Mouse (Mus musculus) CD4-positive, CD25-positive, alpha-beta regulatory T cell (primary cell): Measurements from ENCODE around the gene Polr3f. TPM values are rescaled to one million over a fixed set of nuclear protein-coding genes. Genes with fewer than 3 reads are reported as not detected.

Source experiments
- polyA plus RNA-seq: library from polyadenylated mRNA; unstranded; fragments of 100-300 nt; shearing (Covaris generic); gene quantifications from one replicate; pipeline ENCODE4 v1.2.1, GENCODE M21; 2017

Gene Polr3f
- polyA plus RNA-seq, result 29.0 TPM

GRCm38 (mm10) chr2:144526981-144527820 is at the start of gene Polr3f, which contains the start of gene Dzank1:
Gene Polr3f (plus strand): TSS chr2:144527718.
Gene Dzank1 (minus strand): TSS chr2:144527414.

DNA sequence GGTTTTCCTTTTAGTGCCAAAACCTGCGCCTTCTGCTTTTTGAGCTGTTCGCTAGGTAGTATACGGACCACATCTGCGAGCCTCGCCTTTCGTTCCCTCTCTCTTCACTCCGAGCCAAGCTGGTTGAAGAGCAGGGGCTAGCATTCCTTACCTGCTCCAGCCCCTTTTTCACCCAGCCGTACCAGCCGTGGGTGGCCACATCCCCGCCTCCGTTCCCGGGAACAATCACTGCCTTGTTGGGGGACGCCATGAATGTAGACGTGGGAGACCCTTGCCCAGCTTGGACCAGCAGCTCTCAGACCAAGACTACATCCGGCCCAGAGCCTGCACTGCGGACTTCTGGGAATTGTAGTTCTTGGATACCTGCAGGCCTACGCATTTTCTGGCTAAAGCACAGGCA is 23.0 kb downstream of the Polr3f start, which contains the start of gene Rbbp9:
Rbbp9 (minus strand) TSS at position 341 of the 400 bp plus-strand sequence.

DNA sequence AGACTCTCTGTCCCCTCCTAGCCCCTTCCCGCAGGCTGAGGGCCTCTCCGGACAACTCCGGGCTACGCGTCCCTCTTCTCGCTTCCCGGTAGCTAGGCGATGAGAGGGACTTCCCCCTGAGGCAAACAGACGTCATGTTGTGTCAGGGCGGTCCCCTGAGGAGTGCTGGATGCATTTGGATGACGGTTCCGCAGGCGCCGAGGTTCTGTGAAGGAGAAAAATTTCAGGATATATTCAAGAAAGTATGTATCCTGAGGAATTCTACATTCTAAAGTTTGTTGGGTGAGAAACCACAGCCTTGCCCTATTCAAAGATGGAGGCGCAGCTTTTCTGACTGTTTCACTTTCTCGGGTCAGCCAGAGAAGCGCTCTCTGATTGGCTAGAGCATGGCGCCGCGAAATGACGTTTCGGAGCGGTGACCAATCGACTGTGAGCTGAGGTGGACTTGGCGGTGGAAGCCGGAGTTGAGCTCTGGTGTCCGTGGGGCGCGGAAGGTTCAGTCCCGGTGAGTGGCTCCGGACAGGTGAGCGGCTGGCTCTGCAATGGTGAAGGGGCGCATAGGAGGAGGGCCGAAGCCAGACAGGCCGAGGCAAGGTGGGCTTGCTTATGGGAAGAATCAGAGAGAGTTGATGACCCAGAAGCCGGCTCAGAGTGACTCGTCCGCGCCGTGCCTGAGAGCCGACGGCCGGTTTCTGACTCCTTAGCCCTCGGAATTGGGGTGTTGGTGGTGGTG is 28.5 kb downstream of the Polr3f start, which contains the start of gene Sec23b:
Sec23b (plus strand) TSS at position 410 of the 733 bp plus-strand sequence.

Other genes with a start within 250 kb of the Polr3f start
- gene Ovol2, start 195.6 kb upstream of the Polr3f start, polyA plus RNA-seq, result not detected
- gene Kat14, start 158.7 kb upstream of the Polr3f start, polyA plus RNA-seq, result 34.8 TPM
- 2.9 TPM for gene Pet117, start 158.7 kb upstream of the Polr3f start, polyA plus RNA-seq
- gene Dzank1, start 304 bp upstream of the Polr3f start, polyA plus RNA-seq, result 0.31 TPM
- 9.9 TPM for gene Rbbp9, start 23.2 kb downstream of the Polr3f start, polyA plus RNA-seq
- gene Sec23b, start 28.5 kb downstream of the Polr3f start, polyA plus RNA-seq, result 78.2 TPM
- gene Smim26, start 66.3 kb downstream of the Polr3f start, polyA plus RNA-seq, result 25.6 TPM
- gene Dtd1, start 72.2 kb downstream of the Polr3f start, polyA plus RNA-seq, result 63.6 TPM